Mouse (Mus musculus) stomach, embryonic 16.5 days (tissue): ENCODE measurements around the gene Sema6d. TPM values are rescaled to one million over a fixed set of nuclear protein-coding genes. Genes with fewer than 3 reads are reported as not detected.

Source experiments
- ATAC-seq: fragments of 200-750 bp; cut with Nextera tagmentation; 2 replicates; pipeline ENCODE4 v1.8.0; 2017; ENCODE audit warnings: moderate number of reproducible peaks, moderate TSS enrichment; ENCODE audit not compliant: insufficient read depth, low FRiP score
- H3K27ac ChIP-seq: fragments of 300-500 bp; sonication (generic); 2 replicates; pipeline ENCODE4 v1.5.1; 2014; ENCODE audit warnings: low read length
- H3K27me3 ChIP-seq: fragments of 300-500 bp; sonication (generic); 2 replicates; pipeline ENCODE4 v1.6.1; 2014; ENCODE audit warnings: low read length, control low read depth, mixed read lengths; ENCODE audit not compliant: control insufficient read depth, insufficient read depth
- H3K36me3 ChIP-seq: fragments of 300-500 bp; sonication (generic); 2 replicates; pipeline ENCODE4 v1.6.1; 2014; ENCODE audit warnings: low read length; ENCODE audit not compliant: control insufficient read depth, insufficient read depth
- H3K4me1 ChIP-seq: fragments of 300-500 bp; sonication (generic); 2 replicates; pipeline ENCODE4 v1.6.1; 2014; ENCODE audit warnings: low read length, control low read depth, mixed read lengths; ENCODE audit not compliant: control insufficient read depth, insufficient read depth
- H3K4me2 ChIP-seq: fragments of 300-500 bp; sonication (generic); 2 replicates; pipeline ENCODE4 v1.6.1; 2014; ENCODE audit warnings: low read depth, low read length, mixed read lengths
- H3K4me3 ChIP-seq: fragments of 300-500 bp; sonication (generic); replicated peaks from 2 replicates; pipeline ENCODE4 v1.5.1; 2014; ENCODE audit warnings: mild to moderate bottlenecking, low read length
- H3K9ac ChIP-seq: fragments of 300-500 bp; sonication (generic); 2 replicates; pipeline ENCODE4 v1.6.1; 2014; ENCODE audit warnings: low read length
- H3K9me3 ChIP-seq: fragments of 300-500 bp; sonication (generic); replicated peaks from 2 replicates; pipeline ENCODE4 v1.6.1; 2016; ENCODE audit warnings: low read length, control low read depth; ENCODE audit not compliant: control insufficient read depth
- WGBS: fragments of 180-500 bp; shearing (Covaris S2); extraction: QIAGEN DNeasy Blood & Tissue Kit; methylation state at CpG from one replicate; pipeline ENCODE4 v1.1.7; 2014; 5-methylcytosine and 5-hydroxymethylcytosine counted together
- polyA plus RNA-seq: library from polyadenylated mRNA; unstranded; fragments of >200 nt; fragmentation: Nextera tagmentation; extraction: Ambion mirVana; gene quantifications from 2 replicates; pipeline ENCODE4 v1.2.1, GENCODE M21; 2015

The Sema6d gene
- polyA plus RNA-seq, 1 experiment from 2014 or later = 10.4 TPM

- H3K36me3 ChIP-seq = no peaks in the 10 kb centered on the region
- no peak overlapping the region for H3K4me2 ChIP-seq
- no peak overlapping the region for H3K4me3 ChIP-seq
- no peaks in the 10 kb centered on the region for H3K9me3 ChIP-seq
- H3K4me1 ChIP-seq = peaks cover 8% of the 10 kb centered on the region
- no peak overlapping the region for H3K27ac ChIP-seq
- ATAC-seq = no peak
- no peak overlapping the region for H3K9ac ChIP-seq
- no peaks in the 10 kb centered on the region for H3K27me3 ChIP-seq
- 73% methylated on average over 6 of the region's 6 CpGs for WGBS
Measured at GRCm38 (mm10) chr2:124620470-124620869, 530.7 kb downstream of the Sema6d start.

- peaks cover 7% of the 10 kb centered on the region for H3K4me1 ChIP-seq
- H3K4me2 ChIP-seq = no peak overlapping the region
- H3K27me3 ChIP-seq = no peaks in the 10 kb centered on the region
- H3K27ac ChIP-seq = no peak overlapping the region
- H3K9ac ChIP-seq = no peak overlapping the region
- 74% methylated on average over 6 of the region's 6 CpGs for WGBS
- H3K36me3 ChIP-seq = no peaks in the 10 kb centered on the region
- no peaks in the 10 kb centered on the region for H3K9me3 ChIP-seq
- no peak for ATAC-seq
- H3K4me3 ChIP-seq = no peak overlapping the region
Measured at GRCm38 (mm10) chr2:124621972-124622621, 532.3 kb downstream of the Sema6d start.

- WGBS = 84% methylated on average over 10 of the region's 10 CpGs
- H3K4me3 ChIP-seq = no peak overlapping the region
- no peaks in the 10 kb centered on the region for H3K27me3 ChIP-seq
- no peaks in the 10 kb centered on the region for H3K4me1 ChIP-seq
- H3K9ac ChIP-seq = no peak overlapping the region
- H3K27ac ChIP-seq = no peak overlapping the region
- H3K9me3 ChIP-seq = no peaks in the 10 kb centered on the region
- no peak for ATAC-seq
- no peak overlapping the region for H3K4me2 ChIP-seq
- no peaks in the 10 kb centered on the region for H3K36me3 ChIP-seq
Measured at GRCm38 (mm10) chr2:124624247-124624929, 534.6 kb downstream of the Sema6d start.

GRCm38 (mm10) chr2:124626425-124626824, 536.7 kb downstream of the Sema6d start:
- Histone ChIP-seq H3K4me1 (no peaks in the 10 kb centered on the region), H3K4me2 (no peak overlapping the region), H3K36me3 (no peaks in the 10 kb centered on the region), H3K9me3 (no peaks in the 10 kb centered on the region), H3K9ac (no peak overlapping the region), H3K27me3 (no peaks in the 10 kb centered on the region), H3K27ac (no peak overlapping the region), H3K4me3 (no peak overlapping the region)
- no peak for ATAC-seq
- 76% methylated on average over 7 of the region's 7 CpGs for WGBS

- no peak overlapping the region for H3K27ac ChIP-seq
- H3K9me3 ChIP-seq = no peaks in the 10 kb centered on the region
- H3K4me3 ChIP-seq = no peak overlapping the region
- no peak overlapping the region for H3K9ac ChIP-seq
- no peak overlapping the region for H3K4me2 ChIP-seq
- H3K4me1 ChIP-seq = no peaks in the 10 kb centered on the region
- H3K27me3 ChIP-seq = no peaks in the 10 kb centered on the region
- WGBS = 77% methylated on average over 5 of the region's 5 CpGs
- ATAC-seq = no peak
- no peaks in the 10 kb centered on the region for H3K36me3 ChIP-seq
Measured at GRCm38 (mm10) chr2:124627664-124628063, 537.9 kb downstream of the Sema6d start.

GRCm38 (mm10) chr2:124628701-124629100, 538.9 kb downstream of the Sema6d start:
- WGBS = 85% methylated on average over 7 of the region's 7 CpGs
- no peaks in the 10 kb centered on the region for H3K36me3 ChIP-seq
- no peak overlapping the region for H3K9ac ChIP-seq
- no peak overlapping the region for H3K4me2 ChIP-seq
- no peak for ATAC-seq
- H3K4me3 ChIP-seq = no peak overlapping the region
- H3K27ac ChIP-seq = no peak overlapping the region
- H3K4me1 ChIP-seq = no peaks in the 10 kb centered on the region
- no peaks in the 10 kb centered on the region for H3K27me3 ChIP-seq
- H3K9me3 ChIP-seq = no peaks in the 10 kb centered on the region

GRCm38 (mm10) chr2:124634400-124634998, 544.7 kb downstream of the Sema6d start:
- H3K36me3 ChIP-seq = no peaks in the 10 kb centered on the region
- 77% methylated on average over 7 of the region's 7 CpGs for WGBS
- no peak overlapping the region for H3K4me2 ChIP-seq
- no peaks in the 10 kb centered on the region for H3K27me3 ChIP-seq
- H3K27ac ChIP-seq = no peak overlapping the region
- no peak overlapping the region for H3K4me3 ChIP-seq
- no peak overlapping the region for H3K9ac ChIP-seq
- H3K4me1 ChIP-seq = 0 out of 2 replicates have a peak, but pooled peaks cover 8% of the 10 kb centered on the region
- no peak for ATAC-seq
- no peaks in the 10 kb centered on the region for H3K9me3 ChIP-seq

- Histone ChIP-seq H3K36me3 (no peaks in the 10 kb centered on the region), H3K4me1 (0 out of 2 replicates have a peak, but pooled peaks cover 8% of the 10 kb centered on the region), H3K4me3 (no peak overlapping the region), H3K27ac (no peak overlapping the region), H3K4me2 (no peak overlapping the region), H3K27me3 (no peaks in the 10 kb centered on the region), H3K9ac (no peak overlapping the region), H3K9me3 (no peaks in the 10 kb centered on the region)
- 51% methylated on average over 8 of the region's 8 CpGs for WGBS
- ATAC-seq = no peak
Measured at GRCm38 (mm10) chr2:124635271-124635865, 545.6 kb downstream of the Sema6d start.

GRCm38 (mm10) chr2:124637080-124637479, 547.3 kb downstream of the Sema6d start:
- H3K36me3 ChIP-seq = no peaks in the 10 kb centered on the region
- WGBS = 63% methylated on average over 4 of the region's 4 CpGs
- H3K9me3 ChIP-seq = no peaks in the 10 kb centered on the region
- H3K4me1 ChIP-seq = 0 out of 2 replicates have a peak, but pooled peaks cover 8% of the 10 kb centered on the region
- H3K27me3 ChIP-seq = no peaks in the 10 kb centered on the region
- ATAC-seq = no peak
- no peak overlapping the region for H3K9ac ChIP-seq
- H3K4me3 ChIP-seq = no peak overlapping the region
- no peak overlapping the region for H3K27ac ChIP-seq
- no peak overlapping the region for H3K4me2 ChIP-seq
